Mouse (Mus musculus) left cerebral cortex, adult 8-10 months (tissue): ENCODE data around the gene Scyl2. TPM values are rescaled to one million over a fixed set of nuclear protein-coding genes. Genes with fewer than 3 reads are reported as not detected.

Source experiments
- DNase-seq, 2 experiments: peaks; one replicate each; pipeline ENCODE4 v3.0.0; 2022; ENCODE audit warnings: low spot score in 2 of 2
- total RNA-seq, 4 experiments: library from RNA; stranded (reverse); gene quantifications; 2 replicates each; pipeline ENCODE4 v1.2.4; 2022

The Scyl2 gene
- total RNA-seq, 4 experiments from 2014 or later, result 29.6 to 36.9 (median 33.4) TPM

GRCm38 (mm10) chr10:89597275-89597674 is 88.8 kb downstream of the Scyl2 start:
- DNase-seq, result no peak

- no peak for DNase-seq
These were observed 90.2 kb downstream of the Scyl2 start for GRCm38 (mm10) chr10:89595935-89596334.

- no peak for DNase-seq
These were observed 90.6 kb downstream of the Scyl2 start for GRCm38 (mm10) chr10:89595514-89595913.

GRCm38 (mm10) chr10:89594309-89594708 is 91.8 kb downstream of the Scyl2 start:
- no peak for DNase-seq

GRCm38 (mm10) chr10:89592797-89593196 is 93.3 kb downstream of the Scyl2 start:
- DNase-seq, result no peak

- DNase-seq, result no peak
These were observed 96.2 kb downstream of the Scyl2 start for GRCm38 (mm10) chr10:89589877-89590276.

Other genes with a start within 250 kb of the Scyl2 start
- 1 to 10 TPM; 2.1 to 5.1 (median 3.7) TPM for gene Gas2l3, start 242.3 kb downstream of the Scyl2 start, total RNA-seq
- gene Nr1h4, start 152.7 kb downstream of the Scyl2 start, total RNA-seq, result under 1 TPM in 3 of 4 experiments, not detected in 1; 0.16 to 0.30 (median 0.26) TPM
- gene Slc17a8, start 65.0 kb downstream of the Scyl2 start, total RNA-seq, result 1 to 10 TPM; 3.0 to 5.3 (median 3.5) TPM
- 10 to 100 TPM; 19.8 to 22.5 (median 20.9) TPM for gene Actr6, start 46.0 kb upstream of the Scyl2 start, total RNA-seq
- gene Uhrf1bp1l, start 58.7 kb upstream of the Scyl2 start, total RNA-seq, result 10 to 100 TPM; 77.4 to 87.0 (median 84.8) TPM
- 100 to 1,000 TPM; 419 to 472 (median 449) TPM for gene Anks1b, start 187.2 kb upstream of the Scyl2 start, total RNA-seq